Mouse (Mus musculus): ENCODE measurements around the gene Clec9a. TPM values are rescaled to one million over a fixed set of nuclear protein-coding genes. Genes with fewer than 3 reads are reported as not detected.

Gene Clec9a
- total RNA-seq (2021) = not detected

GRCm38 (mm10) chr6:129408562-129408961, at the start of gene Clec9a:
Gene Clec9a, plus strand, starts transcription at chr6:129408862.
- intact Hi-C loops (cut with DNase I) = no loop called here
- no peak for DNase-seq (ENCODE audit: low spot score in 2 of 2)

DNA sequence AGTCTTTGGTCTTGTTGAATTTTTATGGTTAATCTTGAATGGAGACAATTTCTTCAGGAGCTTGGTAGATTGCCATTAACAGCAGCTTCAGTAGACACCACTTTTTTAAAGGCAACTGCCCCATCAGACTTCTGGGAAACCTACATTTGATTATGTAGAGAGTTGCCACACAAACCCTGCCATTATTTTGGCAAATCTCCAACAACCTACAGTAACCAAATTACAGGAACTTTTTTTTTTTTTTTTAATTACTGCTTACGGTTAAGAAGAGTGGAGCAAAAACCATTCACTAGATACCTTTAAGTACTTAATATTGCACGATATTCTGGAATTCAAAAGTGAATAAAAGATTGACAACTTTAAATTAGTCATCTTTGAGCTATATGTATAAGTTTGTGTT, 49.1 kb upstream of the Clec9a start:
- intact Hi-C loops (cut with DNase I) = no loop called here
- DNase-seq (ENCODE audit: low spot score in 2 of 2) = no peak

GRCm38 (mm10) chr6:129363942-129364341, 44.7 kb upstream of the Clec9a start:
- intact Hi-C loops (cut with DNase I) = loop anchor here (10.0 kb wide), 1 partner anchor 269 kb away; no protein-coding TSS in a partner anchor
- DNase-seq (ENCODE audit: low spot score in 2 of 2) = no peak

DNA sequence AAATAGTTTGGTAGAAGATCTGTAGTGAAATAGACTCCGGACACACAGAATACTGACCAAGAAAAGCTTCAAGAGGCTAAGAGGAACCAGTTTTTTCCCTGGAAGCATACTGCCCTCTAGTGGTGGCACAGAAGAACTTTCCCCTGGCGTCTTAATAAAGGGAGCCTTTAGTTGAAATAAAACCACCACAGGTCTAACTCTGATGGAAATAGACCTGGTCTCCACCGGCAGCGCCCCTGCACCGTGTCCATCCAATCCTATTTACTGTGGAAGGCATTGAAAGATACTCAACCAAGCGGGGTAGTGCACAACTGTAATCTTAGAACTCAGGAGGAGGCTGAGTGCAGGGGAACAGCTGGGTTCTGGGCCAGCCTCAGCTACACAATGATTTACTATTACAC, 42.7 kb upstream of the Clec9a start:
- DNase-seq (ENCODE audit: low spot score in 2 of 2) = peak; percentile 30 to 41
- intact Hi-C loops (cut with DNase I) = loop anchor here (2.0 to 10.0 kb wide), 4 partner anchors 34 to 511 kb away; partner anchors contain the start of gene 4922502D21Rik

- intact Hi-C loops (cut with DNase I) = loop anchor here (5.0 to 10.0 kb wide), 2 partner anchors 37 to 275 kb away; partner anchors contain the start of gene 4922502D21Rik
- DNase-seq (ENCODE audit: low spot score in 2 of 2) = no peak
These were observed 39.1 kb upstream of the Clec9a start for GRCm38 (mm10) chr6:129369374-129370132.

DNA sequence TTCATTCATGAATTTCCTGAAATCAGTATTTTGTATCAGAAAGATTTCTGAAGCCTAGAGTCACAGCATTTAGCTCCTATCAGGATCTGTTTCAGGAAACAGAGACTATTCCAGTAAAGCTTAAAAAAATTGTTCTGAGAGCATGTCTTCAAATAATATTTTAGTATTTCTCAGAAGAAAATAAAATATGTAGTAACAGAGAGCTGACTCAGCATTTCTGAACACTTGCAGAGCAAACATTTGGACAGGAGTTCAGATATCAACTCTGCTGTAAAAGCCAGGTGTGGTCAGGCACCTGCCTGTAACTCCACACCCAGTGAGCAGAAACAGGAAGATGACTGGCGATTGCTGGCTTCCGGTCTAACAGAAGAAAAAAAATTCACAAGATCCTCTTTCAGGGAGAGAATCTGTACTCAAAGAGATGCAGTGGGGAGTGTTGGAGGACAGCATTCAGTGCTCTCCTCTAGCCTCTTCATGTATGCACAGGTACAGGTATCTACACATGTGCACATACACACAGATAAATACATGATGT, 33.7 kb upstream of the Clec9a start:
- intact Hi-C loops (cut with DNase I) = no loop called here

DNA sequence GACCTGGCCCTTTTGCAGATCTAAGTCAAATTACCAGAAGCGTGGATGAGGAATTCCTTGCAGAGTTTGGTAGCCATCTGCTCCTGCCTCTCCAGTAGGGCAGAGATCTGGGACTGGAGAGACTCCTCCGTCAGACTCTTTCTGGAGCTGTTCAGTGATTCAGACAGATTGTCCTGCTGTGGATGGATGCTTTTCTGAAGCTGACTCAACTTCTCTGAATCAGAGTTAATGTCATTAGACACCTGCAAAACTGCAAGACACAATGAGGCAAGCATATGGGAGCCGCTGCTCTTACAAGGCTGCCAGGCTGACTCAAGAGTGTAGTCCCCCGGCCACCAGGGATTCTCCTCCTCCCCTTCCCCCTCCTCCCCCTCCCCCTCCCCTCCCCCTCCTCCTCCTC, 28.2 kb upstream of the Clec9a start:
- DNase-seq (ENCODE audit: low spot score in 2 of 2) = peak in 1 of 2 experiments; percentile 17
- intact Hi-C loops (cut with DNase I) = no loop called here

More for the DNA sequence above, 33.7 kb upstream of the Clec9a start:
- DNase-seq (ENCODE audit: low spot score in 2 of 2) = no peak

GRCm38 (mm10) chr6:129381736-129382135, 26.9 kb upstream of the Clec9a start:
- intact Hi-C loops (cut with DNase I) = no loop called here

DNA sequence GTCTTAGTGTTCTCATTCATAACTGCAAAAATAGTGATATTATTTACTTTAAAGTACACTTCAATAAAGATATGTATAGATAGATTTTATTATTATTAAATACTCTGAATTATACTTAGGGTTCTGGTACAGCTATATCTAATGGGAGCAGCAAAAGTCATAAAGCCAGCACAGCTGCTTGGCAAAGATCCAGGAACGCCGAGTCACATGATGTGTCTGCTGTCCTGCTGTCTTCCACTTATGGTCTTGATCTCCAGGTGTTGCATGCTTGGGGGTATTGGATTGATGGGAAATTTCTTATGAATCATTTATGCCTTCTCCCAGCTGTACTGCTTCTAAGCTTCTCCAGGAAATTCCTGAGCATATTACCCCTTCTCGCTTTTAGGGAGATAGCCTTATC, 25.2 kb upstream of the Clec9a start:
- no peak for DNase-seq (ENCODE audit: low spot score in 2 of 2)
- intact Hi-C loops (cut with DNase I) = no loop called here

More at GRCm38 (mm10) chr6:129381736-129382135, 26.9 kb upstream of the Clec9a start:
- no peak for DNase-seq (ENCODE audit: low spot score in 2 of 2)

DNA sequence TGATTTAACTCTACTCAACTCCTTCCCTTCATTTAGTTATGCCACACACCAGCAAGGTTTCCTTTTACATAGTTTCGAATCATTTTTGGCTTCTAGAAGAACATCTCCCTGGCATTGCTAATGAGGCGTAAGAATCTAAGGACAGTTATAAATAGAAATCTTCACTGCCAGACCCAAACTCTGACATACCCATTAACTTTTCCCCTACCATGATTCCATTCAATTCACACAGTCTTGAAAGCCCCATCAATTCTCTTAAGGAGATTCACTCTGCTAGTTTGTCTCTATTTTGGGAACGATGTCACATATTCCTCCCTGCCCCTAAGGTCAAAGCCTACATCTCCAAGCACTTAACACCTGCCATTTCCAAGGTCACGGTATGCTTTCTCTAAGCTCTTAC, 23.7 kb upstream of the Clec9a start:
- no peak for DNase-seq (ENCODE audit: low spot score in 2 of 2)
- intact Hi-C loops (cut with DNase I) = no loop called here

DNA sequence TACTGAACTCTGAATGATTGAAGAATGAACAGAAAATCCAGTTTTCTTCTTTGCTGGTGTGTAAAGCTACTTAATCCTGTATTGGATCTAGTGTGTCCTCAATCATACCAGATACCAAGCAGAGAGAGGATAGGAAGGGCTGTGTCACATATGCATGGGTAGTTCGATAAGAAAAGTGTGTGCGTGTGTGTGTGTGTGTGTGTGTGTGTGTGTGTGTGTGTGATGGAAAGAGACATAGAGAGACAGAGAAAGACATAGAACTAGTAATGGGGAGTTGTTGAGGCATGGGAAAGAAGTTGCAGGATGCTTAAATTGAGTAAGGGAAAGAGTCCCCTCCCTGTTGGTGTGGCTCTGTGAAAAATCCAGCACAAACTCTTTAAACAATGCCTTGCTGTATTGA, 22.9 kb upstream of the Clec9a start, which contains the start of gene Clec12b:
Gene Clec12b (minus strand): TSS at position 101 of the 400 bp plus-strand sequence.
- DNase-seq (ENCODE audit: low spot score in 2 of 2) = no peak
- intact Hi-C loops (cut with DNase I) = no loop called here

GRCm38 (mm10) chr6:129393087-129393720, 15.5 kb upstream of the Clec9a start:
- DNase-seq (ENCODE audit: low spot score in 2 of 2) = peak in 1 of 2 experiments; percentile 8
- intact Hi-C loops (cut with DNase I) = loop anchor here (1.0 to 2.0 kb wide), 2 partner anchors 84 to 124 kb away; no protein-coding TSS in a partner anchor

DNA sequence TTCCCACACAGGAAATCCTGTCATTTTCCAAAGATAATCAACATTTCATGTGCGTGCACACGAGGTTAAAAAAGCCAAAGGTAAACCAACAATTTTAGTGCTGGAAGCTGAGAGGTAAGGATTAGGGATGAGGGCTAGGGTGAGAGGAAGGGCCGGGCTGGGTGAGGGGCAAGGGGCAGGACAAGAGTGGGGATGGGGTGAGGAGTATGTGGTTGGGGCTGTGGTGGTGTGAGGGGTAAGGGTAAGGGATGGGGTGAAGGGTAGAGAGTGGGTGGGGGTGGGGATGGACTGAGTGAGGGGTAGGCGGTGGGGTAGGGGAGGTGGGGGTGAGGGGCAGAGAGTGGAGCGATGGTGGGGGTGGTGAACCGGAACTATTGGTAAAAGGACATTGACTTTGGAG, 14.9 kb upstream of the Clec9a start:
- DNase-seq (ENCODE audit: low spot score in 2 of 2) = no peak
- intact Hi-C loops (cut with DNase I) = loop anchor here (1.0 to 2.0 kb wide), 2 partner anchors 83 to 124 kb away; no protein-coding TSS in a partner anchor

- intact Hi-C loops (cut with DNase I) = no loop called here
- DNase-seq (ENCODE audit: low spot score in 2 of 2) = no peak
These were observed 11.7 kb upstream of the Clec9a start, which contains the start of gene Clec1b for GRCm38 (mm10) chr6:129396997-129397396. Gene Clec1b, plus strand, starts transcription at chr6:129397297.

DNA sequence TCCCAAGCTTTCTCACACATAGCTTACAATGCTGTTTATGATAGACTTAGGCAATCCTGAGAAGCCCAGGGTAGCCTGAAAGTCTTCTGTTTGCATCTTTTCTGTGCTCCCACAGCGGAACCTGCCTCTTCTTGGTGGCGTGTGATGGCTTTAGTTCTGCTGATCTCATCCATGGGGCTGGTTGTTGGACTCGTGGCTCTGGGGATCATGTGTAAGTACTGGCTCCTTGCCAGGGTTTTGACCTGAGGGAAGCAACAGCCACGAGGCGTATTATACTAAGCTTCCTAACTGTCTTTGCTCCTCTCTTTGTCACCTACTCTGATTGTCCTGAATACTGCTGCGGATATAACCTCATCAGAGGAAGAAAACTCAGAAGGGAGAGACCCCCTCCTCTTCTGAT, 8.7 kb upstream of the Clec9a start:
- no peak for DNase-seq (ENCODE audit: low spot score in 2 of 2)
- intact Hi-C loops (cut with DNase I) = no loop called here

DNA sequence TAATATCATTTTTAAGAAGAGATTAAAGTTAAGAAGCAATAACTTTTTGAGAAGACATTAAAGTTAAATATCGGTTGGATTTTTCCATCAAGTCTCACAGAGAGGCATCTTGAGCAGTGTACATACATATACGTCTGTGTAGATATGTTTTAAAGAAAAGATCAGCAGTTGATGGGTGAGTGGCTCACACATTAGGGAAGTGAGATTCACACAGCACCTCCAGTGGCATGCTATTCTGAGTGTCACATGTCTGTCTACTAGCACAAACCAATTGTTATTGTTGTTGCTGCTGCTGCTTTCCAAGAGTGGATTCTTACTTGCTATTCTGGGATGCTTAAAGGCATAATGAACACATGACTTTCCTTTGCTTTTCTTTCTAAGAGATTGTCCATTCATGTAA, 6.3 kb upstream of the Clec9a start:
- no peak for DNase-seq (ENCODE audit: low spot score in 2 of 2)
- intact Hi-C loops (cut with DNase I) = no loop called here

- intact Hi-C loops (cut with DNase I) = no loop called here
- no peak for DNase-seq (ENCODE audit: low spot score in 2 of 2)
These were observed 5.3 kb upstream of the Clec9a start for GRCm38 (mm10) chr6:129403391-129403790.

GRCm38 (mm10) chr6:129405999-129406398, 2.7 kb upstream of the Clec9a start:
- intact Hi-C loops (cut with DNase I) = no loop called here
- DNase-seq (ENCODE audit: low spot score in 2 of 2) = no peak

DNA sequence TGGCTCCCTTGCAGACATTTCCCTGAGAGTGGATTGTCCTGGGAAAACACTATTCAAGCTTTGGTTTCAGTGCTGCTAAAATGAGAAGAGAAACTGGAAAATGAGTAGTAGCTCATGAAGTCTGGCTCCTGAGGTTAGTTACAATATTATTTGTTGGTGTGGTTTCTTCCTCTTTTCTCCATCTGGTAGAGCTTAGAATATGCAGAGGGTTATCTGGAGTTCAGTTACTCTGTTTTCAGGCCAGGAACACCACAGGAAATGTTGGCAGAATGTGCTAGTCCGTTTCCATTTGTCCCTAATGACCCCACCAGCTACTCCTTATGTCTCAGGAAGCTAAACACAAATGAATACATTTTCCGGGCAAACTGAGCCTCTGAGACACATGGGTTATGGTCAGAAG, 1.3 kb upstream of the Clec9a start:
- no peak for DNase-seq (ENCODE audit: low spot score in 2 of 2)
- intact Hi-C loops (cut with DNase I) = no loop called here

DNA sequence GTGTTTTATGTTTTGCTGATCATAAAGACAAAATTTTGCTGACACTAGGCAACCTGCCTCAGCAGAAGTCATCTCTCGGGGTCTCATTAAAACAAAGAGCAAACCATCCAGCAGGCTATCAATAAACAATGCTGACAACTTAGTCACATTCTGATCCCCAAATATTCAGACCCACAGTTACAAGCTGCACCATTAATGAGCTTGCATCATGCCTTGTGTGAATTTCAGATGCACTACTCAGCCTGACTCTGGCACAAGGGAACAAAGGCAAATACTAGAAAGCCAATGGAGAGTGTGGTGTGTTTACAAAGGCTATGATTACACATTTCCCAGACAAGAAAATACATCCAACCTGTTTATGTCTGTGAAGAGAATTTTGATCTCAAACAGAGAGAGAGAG, 5.5 kb downstream of the Clec9a start:
- no peak for DNase-seq (ENCODE audit: low spot score in 2 of 2)
- intact Hi-C loops (cut with DNase I) = no loop called here

All from left cerebral cortex, postnatal 25 days (tissue).